Mouse (Mus musculus): Measurements from ENCODE around the gene Ccdc136.
"Not testable (repeated sequence)": the region's sequence is repeated elsewhere in the genome, so short reads cannot be mapped to it uniquely, and the experiment has no call there.

Ccdc136 gene

GRCm38 (mm10) chr6:29395910-29396713 is at the start of gene Ccdc136:
Gene Ccdc136 (plus strand): TSS chr6:29396309.
- peak; percentile 33 for DNase-seq

DNA sequence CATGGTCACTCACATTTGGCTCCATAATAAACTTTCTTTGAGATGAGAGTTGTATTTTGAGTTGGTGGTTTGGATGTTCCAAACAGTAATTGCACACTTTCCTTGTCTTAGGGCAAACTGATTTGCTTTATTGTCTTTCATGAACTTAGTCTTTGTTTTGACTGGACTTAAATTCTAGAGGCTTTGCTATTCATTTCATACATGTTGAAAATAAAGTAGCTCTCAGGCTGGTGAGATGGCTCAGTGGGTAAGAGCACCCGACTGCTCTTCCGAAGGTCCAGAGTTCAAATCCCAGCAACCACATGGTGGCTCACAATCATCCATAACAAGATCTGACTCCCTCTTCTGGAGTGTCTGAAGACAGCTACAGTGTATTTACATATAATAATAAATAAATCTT is 49.6 kb upstream of the Ccdc136 start:
- DNase-seq = not testable (repeated sequence)

- no peak for DNase-seq
These were observed 48.9 kb upstream of the Ccdc136 start for GRCm38 (mm10) chr6:29347189-29347588.

DNA sequence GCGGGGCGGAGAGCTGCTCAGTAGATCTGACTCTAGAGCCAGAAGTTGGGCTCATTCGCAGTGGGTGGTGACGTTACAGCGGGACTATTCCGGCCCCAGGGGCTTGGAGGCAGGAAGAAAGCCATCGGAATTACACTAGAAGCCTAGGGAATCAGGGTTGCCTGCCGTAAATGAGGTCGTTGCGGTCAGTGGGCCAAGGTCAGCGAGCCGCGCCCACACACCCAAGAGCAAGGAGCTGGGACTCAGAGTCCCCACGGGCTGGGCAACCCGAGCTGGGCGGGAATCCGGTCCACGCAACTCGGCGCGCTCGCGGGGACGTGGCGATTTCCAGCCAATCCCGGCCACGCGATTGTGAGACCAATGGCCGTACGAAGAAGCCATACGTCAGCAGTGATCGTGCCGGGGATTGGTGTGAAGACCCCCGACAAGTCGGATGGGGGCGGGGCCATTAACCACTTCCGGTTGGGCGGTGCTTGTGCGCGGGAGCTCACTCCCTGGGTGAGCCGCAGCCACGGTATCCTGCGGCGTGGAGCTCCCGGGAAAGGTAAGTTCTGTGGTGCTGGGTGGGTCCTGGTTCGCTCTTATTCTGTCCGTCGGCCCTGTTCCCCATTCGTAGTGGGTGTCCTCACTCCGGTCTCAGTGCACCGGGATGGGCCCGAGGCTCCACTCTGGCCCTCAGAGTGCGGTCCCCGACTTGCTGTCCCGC is 48.3 kb upstream of the Ccdc136 start, which contains the start of gene Calu:
Gene Calu, plus strand, starts transcription at position 405 of the 706 bp plus-strand sequence.
- peak; percentile 100 for DNase-seq

GRCm38 (mm10) chr6:29348371-29348724 is 47.8 kb upstream of the Ccdc136 start:
- no peak for DNase-seq

DNA sequence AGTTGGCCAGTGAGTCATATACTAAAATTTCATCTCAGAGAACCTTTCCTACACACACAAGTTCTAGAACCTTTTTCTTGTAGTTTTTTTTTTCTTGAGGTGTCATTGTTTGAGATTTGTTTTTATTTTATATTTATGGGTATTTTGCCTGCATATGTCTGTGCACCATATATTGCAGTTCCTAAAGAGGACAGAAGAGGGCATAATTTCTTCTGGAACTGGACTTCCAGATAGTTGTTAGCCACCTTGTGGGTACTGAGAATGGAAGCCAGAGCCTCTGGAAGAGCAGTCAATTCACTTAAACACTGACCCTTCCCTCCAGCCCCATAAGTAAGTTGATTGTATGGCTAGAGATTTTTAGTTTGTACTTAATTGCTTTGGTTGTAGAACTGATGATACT is 44.5 kb upstream of the Ccdc136 start:
- DNase-seq = no peak

GRCm38 (mm10) chr6:29352816-29353215 is 43.3 kb upstream of the Ccdc136 start:
- DNase-seq = no peak

DNA sequence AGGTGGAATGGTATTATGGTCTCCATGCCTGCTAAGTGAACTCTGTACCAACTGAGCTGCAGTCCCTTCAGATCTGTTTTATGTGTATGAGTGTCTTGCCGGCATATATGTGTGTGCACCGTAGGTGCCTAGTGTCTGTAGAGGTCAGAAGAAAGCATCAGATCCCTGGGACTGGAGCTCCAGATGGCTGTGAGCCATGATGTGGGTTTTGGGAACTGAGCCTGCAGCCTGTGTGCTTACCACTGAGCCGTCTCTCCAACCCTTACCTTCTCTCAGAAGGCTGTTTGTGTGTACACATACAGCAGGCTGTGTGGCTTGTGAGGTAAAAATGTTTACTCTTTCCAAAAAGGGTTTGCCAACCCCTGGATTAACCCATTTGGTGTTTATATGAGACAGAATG is 36.7 kb upstream of the Ccdc136 start:
- DNase-seq = no peak

- DNase-seq = no peak
These were observed 35.9 kb upstream of the Ccdc136 start for GRCm38 (mm10) chr6:29360211-29360610.

DNA sequence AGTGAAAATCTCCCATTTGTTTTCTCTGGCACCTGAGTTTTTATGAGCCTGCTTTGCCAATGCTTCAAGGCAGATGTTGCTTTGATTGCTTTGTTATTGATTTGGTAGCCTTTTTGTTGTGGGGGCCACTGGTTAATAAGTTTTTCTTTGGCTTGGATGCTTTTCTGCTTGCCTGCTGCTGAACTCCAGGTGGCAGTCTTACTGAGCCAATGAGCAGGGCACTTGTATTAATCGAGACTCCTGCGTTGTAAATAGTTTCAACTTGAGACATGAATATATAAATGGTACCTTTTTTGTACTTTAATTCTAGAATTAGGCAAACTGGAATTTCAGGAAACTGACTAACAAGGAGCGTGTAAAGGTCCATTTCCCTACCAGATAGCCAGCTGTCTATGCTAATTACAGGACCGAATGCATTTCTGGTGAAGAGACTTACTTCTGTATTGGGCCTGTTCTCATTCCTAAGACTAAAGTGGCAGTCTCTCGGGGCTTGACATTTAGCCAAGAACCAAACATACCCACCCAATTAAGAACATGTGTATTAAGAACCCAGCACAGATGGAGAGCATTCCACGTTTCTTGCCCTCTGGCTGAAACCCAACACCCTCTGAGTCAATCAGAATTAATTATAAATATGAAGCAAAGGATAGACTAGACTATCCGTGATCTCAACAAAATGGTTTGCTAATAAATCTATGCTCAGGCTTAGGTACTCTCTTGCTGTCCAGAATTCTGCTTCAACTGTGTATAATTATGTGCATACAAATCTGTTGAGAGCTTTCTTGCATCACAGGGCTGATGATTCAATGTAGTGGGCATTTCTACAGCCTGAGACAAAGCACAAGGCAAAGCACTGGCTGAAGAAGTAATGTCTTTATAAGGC is 33.6 kb upstream of the Ccdc136 start:
- DNase-seq = no peak

DNA sequence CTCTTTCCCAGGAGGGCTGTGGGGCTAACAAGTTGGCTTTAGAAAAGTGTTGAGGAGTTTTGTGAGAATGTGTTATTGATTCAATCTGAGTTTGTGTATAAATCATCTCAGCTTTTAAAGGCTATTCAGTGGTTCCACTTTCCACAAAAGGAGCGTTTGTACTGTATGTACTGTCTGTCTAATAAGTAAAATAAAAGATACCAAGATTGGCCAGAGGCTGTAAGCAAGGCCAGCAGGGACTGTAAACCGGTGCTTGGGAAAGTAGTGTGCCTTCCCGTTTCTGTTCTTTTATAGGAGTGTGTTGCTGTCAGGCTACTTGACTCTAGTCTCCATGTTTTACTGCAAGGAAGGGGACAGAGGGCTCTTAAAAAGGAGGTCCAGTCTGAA is 33.0 kb upstream of the Ccdc136 start:
- no peak for DNase-seq

DNA sequence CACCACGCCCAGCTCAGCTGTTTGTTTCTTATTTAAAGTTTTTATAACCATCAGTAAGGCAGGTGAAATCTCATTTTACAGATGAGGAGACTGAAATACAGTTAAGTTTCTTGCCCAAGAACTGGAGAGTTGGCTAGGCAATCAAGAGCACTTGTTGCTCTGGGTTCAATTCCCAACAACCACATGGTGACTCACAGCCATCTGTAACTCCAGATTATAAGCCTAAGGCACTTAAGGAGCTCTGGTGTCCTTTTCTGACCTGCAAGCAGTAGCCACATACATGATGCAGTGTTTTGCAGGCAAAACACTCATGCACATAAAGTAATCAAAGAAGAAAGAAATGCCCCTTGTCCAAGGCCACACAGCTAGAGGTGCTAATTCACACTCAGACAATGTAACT is 30.8 kb upstream of the Ccdc136 start:
- DNase-seq = no peak

DNA sequence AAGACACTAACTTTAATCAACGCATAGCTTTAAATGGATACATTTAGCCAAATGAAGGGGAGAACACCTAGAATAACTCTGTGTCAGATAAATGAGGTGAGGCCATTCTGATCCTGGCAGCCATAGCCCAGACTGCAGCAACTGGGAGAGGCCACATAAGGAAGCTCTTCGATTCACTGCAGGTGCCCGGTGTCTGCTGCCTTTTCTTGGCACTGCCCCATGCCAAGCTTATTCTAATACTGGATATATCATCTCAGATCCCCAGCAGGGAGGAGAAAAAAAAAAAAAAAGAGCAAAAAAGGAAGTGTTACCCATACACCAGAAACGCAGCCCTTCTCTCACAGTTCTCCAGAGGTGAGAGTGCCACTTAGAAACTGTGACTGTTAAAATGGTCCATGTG is 18.7 kb upstream of the Ccdc136 start:
- no peak for DNase-seq

DNA sequence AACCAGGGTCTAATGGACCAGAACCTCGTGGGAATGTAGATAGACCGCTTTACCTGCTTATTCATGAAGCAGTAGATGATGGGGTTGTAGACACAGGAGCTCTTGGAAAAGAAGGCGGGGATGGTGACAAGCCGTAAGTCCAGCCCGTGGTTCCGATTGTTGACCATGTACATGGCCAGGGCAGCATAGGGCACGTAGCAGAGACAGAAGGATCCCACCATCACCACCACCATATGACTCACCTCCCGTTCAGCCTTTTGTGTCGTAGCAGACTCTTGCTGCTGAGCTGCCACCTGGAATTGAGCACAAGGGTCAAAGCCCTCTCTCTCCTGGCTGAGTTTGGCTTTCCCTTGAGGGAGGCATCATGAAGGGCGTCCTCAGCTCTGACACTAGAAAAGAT is 17.4 kb upstream of the Ccdc136 start:
- DNase-seq = no peak

DNA sequence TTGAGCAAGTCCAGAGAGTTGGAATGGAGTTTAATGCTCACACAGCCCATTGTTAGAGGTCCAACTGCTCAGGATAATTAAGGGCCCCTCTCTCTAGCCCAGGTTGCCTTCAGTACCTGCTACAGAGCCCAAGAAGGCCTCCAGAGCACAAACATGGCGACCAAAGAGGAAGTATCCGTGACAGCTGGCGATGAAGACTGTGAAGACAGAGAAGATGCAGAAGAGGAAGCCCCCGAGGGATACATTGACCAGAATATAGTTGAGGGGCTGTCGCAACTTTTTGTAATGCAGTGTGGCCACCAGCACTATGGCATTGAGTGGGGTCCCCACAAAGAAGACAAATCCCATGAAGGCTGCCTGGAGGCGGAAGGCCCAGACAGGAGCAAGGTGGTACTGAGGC is 16.2 kb upstream of the Ccdc136 start:
- DNase-seq = no peak

- no peak for DNase-seq
These were observed 13.7 kb upstream of the Ccdc136 start for GRCm38 (mm10) chr6:29382442-29382841.

GRCm38 (mm10) chr6:29388052-29388518 is 8.0 kb upstream of the Ccdc136 start, which contains the start of gene Opn1sw:
Gene Opn1sw (minus strand): TSS chr6:29388468.
- DNase-seq = peak; percentile 14

GRCm38 (mm10) chr6:29388606-29389080 is 7.5 kb upstream of the Ccdc136 start:
- no peak for DNase-seq

- no peak for DNase-seq
These were observed 6.7 kb upstream of the Ccdc136 start for GRCm38 (mm10) chr6:29389425-29389824.

GRCm38 (mm10) chr6:29390500-29390899 is 5.6 kb upstream of the Ccdc136 start:
- not testable (repeated sequence) for DNase-seq

DNA sequence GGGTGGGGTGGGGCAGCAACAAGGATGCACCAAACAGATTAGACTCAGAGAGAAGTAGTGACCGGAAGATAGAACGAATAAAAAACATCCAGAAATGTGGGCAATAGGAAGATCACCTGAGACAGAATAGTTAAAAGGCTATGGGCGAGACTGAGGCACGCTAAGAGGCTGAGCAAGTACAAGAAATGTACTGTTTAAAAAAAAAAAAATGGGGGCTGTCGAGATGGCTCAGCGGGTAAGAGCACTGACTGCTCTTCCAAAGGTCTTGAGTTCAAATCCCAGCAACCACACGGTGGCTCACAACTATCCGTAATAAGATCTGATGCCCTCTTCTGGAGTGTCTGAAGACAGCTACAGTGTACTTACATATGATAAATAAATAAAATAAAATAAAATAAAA is 4.9 kb upstream of the Ccdc136 start:
- DNase-seq = not testable (repeated sequence)

GRCm38 (mm10) chr6:29391802-29392201 is 4.3 kb upstream of the Ccdc136 start:
- DNase-seq = no peak

GRCm38 (mm10) chr6:29394286-29394685 is 1.8 kb upstream of the Ccdc136 start:
- no peak for DNase-seq
